In the genomic region with DNA sequence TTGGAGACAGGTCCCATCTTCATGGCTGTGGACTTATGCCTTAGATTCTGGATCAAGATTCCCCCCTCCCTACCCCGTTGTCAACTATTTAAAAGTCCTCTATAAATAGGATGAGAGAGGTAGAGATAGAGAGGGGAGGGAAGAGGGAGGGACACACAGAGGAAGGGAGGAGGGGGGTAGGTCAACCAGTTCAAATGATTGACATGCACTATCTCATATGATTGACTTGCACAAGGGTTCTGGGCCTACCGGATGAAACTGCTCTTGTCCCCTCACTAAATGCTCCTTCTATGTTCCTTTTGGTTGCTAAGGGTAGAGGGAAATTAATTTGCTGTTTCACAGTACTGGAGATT, we compare ENCODE assay signal across 23 mouse cellular contexts.
DNase-seq lines count a peak whose midpoint lies in the region; ATAC-seq and TF ChIP-seq lines count a peak whose summit lies in the region.
"Had no signal": no experiment of that assay in that cellular context is flagged by ENCODE, and none has a peak within 500 bp of the region (broad histone marks: within the 10 kb centered on the region; RNA-seq: fewer than 3 reads in every experiment).

No protein-coding gene starts in this region.

- intact Hi-C loops in heart, postnatal 36 days (cut with DNase I): no loop called here
- intact Hi-C loops in gastrocnemius, adult 2 months (cut with DNase I): no loop called here

- no peak for DNase-seq in heart, embryonic 10.5 days (ENCODE audit: low spot score)
- DNase-seq in heart, postnatal 36 days: no peak
- no peak for DNase-seq in hindbrain, embryonic 11.5 days (ENCODE audit: low spot score)
- no peak for DNase-seq in gastrocnemius, adult 2 months
- no peak for DNase-seq in retina, embryonic 14.5 days (ENCODE audit: low spot score)
- DNase-seq: adrenal gland, adult 8-10 months; cerebellum, adult 8-10 months; cerebellum, postnatal 25 days; gastrocnemius, postnatal 25 days; heart, adult 18-20 months; lung, adult 2 months had no signal

- no peak for TF ChIP-seq CTCF in gastrocnemius, adult 2 months (IDR thresholded peaks at IDR 0.05)

- WGBS in heart, embryonic 10.5 days: 24% methylated on average over 2 of the region's 2 CpGs
- 95% methylated on average over 2 of the region's 2 CpGs for WGBS in hindbrain, embryonic 13.5 days
- WGBS in hindbrain, embryonic 11.5 days: 91% methylated on average over 2 of the region's 2 CpGs
- WGBS in liver, embryonic 15.5 days (ENCODE audit: insufficient replicate concordance): 7% methylated on average over 2 of the region's 2 CpGs

- no peak overlapping the region for H3K27ac ChIP-seq in heart, embryonic 10.5 days
- peak overlapping the region; percentile 30; the same call in 1 of the 2 replicates for H3K27ac ChIP-seq in hindbrain, embryonic 13.5 days
- no peak overlapping the region for H3K27ac ChIP-seq in hindbrain, embryonic 11.5 days (ENCODE audit: low read depth, low read length)
- H3K27ac ChIP-seq in liver, embryonic 15.5 days (replicated peaks): no peak overlapping the region
- H3K27ac ChIP-seq in gastrocnemius, adult 2 months: no peak overlapping the region
- H3K27ac ChIP-seq: forebrain, embryonic 13.5 days; hindbrain, embryonic 12.5 days; limb, embryonic 13.5 days; neural tube, embryonic 12.5 days; stomach, embryonic 15.5 days had no signal

- H3K27me3 ChIP-seq in heart, embryonic 10.5 days (ENCODE audit: insufficient read depth, poor library complexity, severe bottlenecking): peaks cover 9% of the 10 kb centered on the region; the same call in 1 of the 2 replicates
- H3K27me3 ChIP-seq in hindbrain, embryonic 13.5 days: no peaks in the 10 kb centered on the region
- no peaks in the 10 kb centered on the region for H3K27me3 ChIP-seq in hindbrain, embryonic 11.5 days (ENCODE audit: control insufficient read depth, insufficient read depth, low read length)
- H3K27me3 ChIP-seq in liver, embryonic 15.5 days: no peaks in the 10 kb centered on the region
- H3K27me3 ChIP-seq: hindbrain, embryonic 12.5 days; neural tube, embryonic 12.5 days; stomach, embryonic 15.5 days had no signal

- H3K4me2 ChIP-seq in hindbrain, embryonic 13.5 days: no peak overlapping the region
- H3K4me2 ChIP-seq in hindbrain, embryonic 11.5 days (replicated peaks; ENCODE audit: low read depth, low read length): no peak overlapping the region
- no peak overlapping the region for H3K4me2 ChIP-seq in liver, embryonic 15.5 days
- H3K4me2 ChIP-seq: forebrain, embryonic 13.5 days; hindbrain, embryonic 12.5 days; limb, embryonic 13.5 days; midbrain, embryonic 11.5 days; neural tube, embryonic 12.5 days; stomach, embryonic 15.5 days had no signal

- peaks cover 45% of the 10 kb centered on the region for H3K4me1 ChIP-seq in heart, embryonic 10.5 days
- H3K4me1 ChIP-seq in hindbrain, embryonic 13.5 days (replicated peaks): peaks cover 40% of the 10 kb centered on the region
- H3K4me1 ChIP-seq in hindbrain, embryonic 11.5 days (replicated peaks; ENCODE audit: control insufficient read depth, insufficient read depth, low read length): no peaks in the 10 kb centered on the region
- H3K4me1 ChIP-seq in liver, embryonic 15.5 days (replicated peaks): no peaks in the 10 kb centered on the region; the same call in none of the 2 replicates

- no peak overlapping the region for H3K9ac ChIP-seq in hindbrain, embryonic 13.5 days
- no peak overlapping the region for H3K9ac ChIP-seq in hindbrain, embryonic 11.5 days (ENCODE audit: low read depth, low read length)
- H3K9ac ChIP-seq in liver, embryonic 15.5 days: no peak overlapping the region
- H3K9ac ChIP-seq: forebrain, embryonic 13.5 days; hindbrain, embryonic 12.5 days; limb, embryonic 13.5 days; neural tube, embryonic 12.5 days; stomach, embryonic 15.5 days had no signal

- H3K9me3 ChIP-seq in heart, embryonic 10.5 days: no peaks in the 10 kb centered on the region
- H3K9me3 ChIP-seq in hindbrain, embryonic 13.5 days: no peaks in the 10 kb centered on the region
- H3K9me3 ChIP-seq in hindbrain, embryonic 11.5 days (ENCODE audit: control insufficient read depth, low read length): no peaks in the 10 kb centered on the region
- H3K9me3 ChIP-seq in liver, embryonic 15.5 days (replicated peaks): no peaks in the 10 kb centered on the region
- H3K9me3 ChIP-seq: forebrain, embryonic 13.5 days; hindbrain, embryonic 12.5 days; limb, embryonic 13.5 days; neural tube, embryonic 12.5 days; stomach, embryonic 15.5 days had no signal

- peak overlapping the region; percentile 33; the same call in 1 of the 2 replicates for H3K4me3 ChIP-seq in heart, embryonic 10.5 days
- no peak overlapping the region for H3K4me3 ChIP-seq in hindbrain, embryonic 13.5 days
- H3K4me3 ChIP-seq in hindbrain, embryonic 11.5 days (ENCODE audit: low read depth, low read length): no peak overlapping the region
- H3K4me3 ChIP-seq in liver, embryonic 15.5 days (replicated peaks): no peak overlapping the region
- H3K4me3 ChIP-seq in gastrocnemius, adult 2 months: no peak overlapping the region
- H3K4me3 ChIP-seq: forebrain, embryonic 13.5 days; hindbrain, embryonic 12.5 days; limb, embryonic 13.5 days; neural tube, embryonic 12.5 days; stomach, embryonic 15.5 days had no signal

- no peak for ATAC-seq in hindbrain, embryonic 13.5 days (ENCODE audit: low FRiP score)
- no peak for ATAC-seq in hindbrain, embryonic 11.5 days (ENCODE audit: low FRiP score)
- 0 out of 2 replicates have a peak, but pooled peaks have one; percentile 1 for ATAC-seq in common myeloid progenitor, adult 5-6 weeks (replicated peaks; ENCODE audit: low read depth, poor library complexity, severe bottlenecking)
- ATAC-seq in liver, embryonic 15.5 days (ENCODE audit: insufficient read depth): peak; percentile 38; the same call in 1 of the 2 replicates
- ATAC-seq: forebrain, embryonic 13.5 days; intestine, embryonic 16.5 days; midbrain, embryonic 16.5 days had no signal

- no peaks in the 10 kb centered on the region for H3K36me3 ChIP-seq in heart, embryonic 10.5 days
- no peaks in the 10 kb centered on the region for H3K36me3 ChIP-seq in hindbrain, embryonic 13.5 days
- H3K36me3 ChIP-seq in hindbrain, embryonic 11.5 days (ENCODE audit: control insufficient read depth, insufficient read depth, low read length): no peaks in the 10 kb centered on the region
- no peaks in the 10 kb centered on the region for H3K36me3 ChIP-seq in liver, embryonic 15.5 days (replicated peaks)
- H3K36me3 ChIP-seq: G1E; hindbrain, embryonic 12.5 days; limb, embryonic 13.5 days; neural tube, embryonic 12.5 days; stomach, embryonic 15.5 days had no signal

Comparison
In these comparisons a context has a peak if more than half of its experiments do, and no peak if none do; other contexts are left out.
1. ATAC-seq: peak in common myeloid progenitor, adult 5-6 weeks (single experiment) and liver, embryonic 15.5 days (single experiment); none in hindbrain, embryonic 13.5 days (single experiment) and hindbrain, embryonic 11.5 days (single experiment).